Mouse (Mus musculus): ENCODE measurements around the gene Srp54a. TPM values are rescaled to one million over a fixed set of nuclear protein-coding genes. Genes with fewer than 3 reads are reported as not detected.
"Not testable (repeated sequence)": the region's sequence is repeated elsewhere in the genome, so short reads cannot be mapped to it uniquely, and the experiment has no call there.

Srp54a gene
- polyA plus RNA-seq, 1 experiment from 2014 or later: 136 TPM

DNA sequence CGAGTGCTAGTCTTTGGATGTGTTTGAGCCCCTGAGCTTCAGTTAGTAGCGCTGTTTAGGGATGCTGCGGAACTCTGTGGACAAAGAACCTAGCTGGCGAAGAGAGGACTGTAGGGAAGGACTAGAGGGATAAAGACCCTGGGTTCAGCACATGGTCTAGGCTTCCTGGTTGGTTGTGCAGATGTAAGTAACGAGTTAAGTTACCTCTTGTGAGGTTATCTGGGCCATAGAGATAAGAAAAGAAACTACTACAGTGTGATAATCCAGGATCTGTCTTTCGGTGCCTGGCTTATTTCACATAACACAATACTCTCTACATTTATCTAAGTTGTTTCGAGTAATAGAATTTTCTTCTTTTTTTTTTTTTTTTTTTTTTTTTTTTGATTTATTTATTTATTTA, 6.4 kb upstream of the Srp54a start:
- WGBS: 47% methylated on average over 7 of the region's 7 CpGs
- Histone ChIP-seq H3K9ac (ENCODE audit: low read length) (no peak overlapping the region), H3K9me3 (ENCODE audit: control insufficient read depth, low read length) (no peaks in the 10 kb centered on the region), H3K27me3 (ENCODE audit: control insufficient read depth, insufficient read depth, low read length) (no peaks in the 10 kb centered on the region), H3K27ac (replicated peaks in 1 of 2; ENCODE audit: control insufficient read depth in 1 of 2, insufficient read depth in 1 of 2, low read depth in 2 of 2, low read length in 2 of 2) (no peak overlapping the region), H3K4me1 (ENCODE audit: control insufficient read depth in 2 of 2, insufficient read depth in 2 of 2, low read length in 2 of 2) (0 out of 4 replicates have a peak, but pooled peaks cover 0 to 3% of the 10 kb centered on the region in 2 experiments), H3K4me3 (ENCODE audit: control insufficient read depth in 1 of 2, insufficient read depth in 1 of 2, low read depth in 1 of 2, low read length in 2 of 2) (no peak overlapping the region), H3K4me2 (ENCODE audit: low read length) (no peak overlapping the region), H3K36me3 (ENCODE audit: control insufficient read depth, insufficient read depth, low read length) (no peaks in the 10 kb centered on the region)
- no peak for ATAC-seq (ENCODE audit: insufficient number of reproducible peaks, insufficient read depth, low FRiP score, low read depth)

DNA sequence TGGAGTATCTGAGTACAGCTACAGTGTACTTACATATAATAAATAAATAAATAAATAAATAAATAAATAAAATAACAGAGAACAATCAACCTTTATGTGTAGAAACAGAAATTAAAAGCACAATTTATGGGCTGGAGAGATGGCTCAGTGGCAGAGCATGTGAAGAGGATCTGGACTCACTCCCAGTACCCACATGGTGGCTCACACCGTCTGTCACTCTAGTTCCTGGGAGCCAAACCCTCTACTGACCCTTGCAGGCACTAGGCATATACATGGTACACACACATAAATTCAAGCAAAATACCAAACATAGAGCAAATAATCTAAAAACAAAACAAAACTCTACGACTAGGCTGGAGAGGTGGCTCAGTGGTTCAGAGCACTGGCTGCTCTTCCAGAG, 4.8 kb upstream of the Srp54a start:
- 100% methylated on average over 2 of the region's 2 CpGs for WGBS
- ATAC-seq (ENCODE audit: insufficient number of reproducible peaks, insufficient read depth, low FRiP score, low read depth): no peak

DNA sequence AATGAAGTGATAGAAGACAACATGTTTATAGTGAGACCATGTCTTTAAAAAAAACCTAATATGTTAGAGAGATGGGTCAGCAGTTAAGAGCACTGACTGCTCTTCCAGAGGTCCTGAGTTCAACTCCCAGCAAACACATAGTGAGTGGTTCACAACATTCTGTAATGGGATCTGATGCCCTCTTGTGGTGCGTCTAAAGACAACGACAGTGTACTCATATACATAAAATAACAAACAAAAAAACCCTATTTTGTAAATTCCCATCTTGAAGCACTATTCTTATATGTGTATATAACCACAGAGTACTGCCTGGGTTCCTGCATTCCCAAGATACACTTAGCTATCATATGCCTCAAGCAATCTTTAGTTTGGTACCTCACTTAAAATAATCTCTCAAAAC, 1.4 kb upstream of the Srp54a start:
- not testable (repeated sequence) for ATAC-seq (ENCODE audit: insufficient number of reproducible peaks, insufficient read depth, low FRiP score, low read depth); H3K36me3 ChIP-seq (ENCODE audit: control insufficient read depth, insufficient read depth, low read length); H3K9me3 ChIP-seq (ENCODE audit: control insufficient read depth, low read length); H3K4me3 ChIP-seq (ENCODE audit: control insufficient read depth in 1 of 2, insufficient read depth in 1 of 2, low read depth in 1 of 2, low read length in 2 of 2); H3K9ac ChIP-seq (ENCODE audit: low read length); H3K27ac ChIP-seq (replicated peaks in 1 of 2; ENCODE audit: control insufficient read depth in 1 of 2, insufficient read depth in 1 of 2, low read depth in 2 of 2, low read length in 2 of 2); H3K27me3 ChIP-seq (ENCODE audit: control insufficient read depth, insufficient read depth, low read length); H3K4me2 ChIP-seq (ENCODE audit: low read length); H3K4me1 ChIP-seq (ENCODE audit: control insufficient read depth in 2 of 2, insufficient read depth in 2 of 2, low read length in 2 of 2)
- WGBS: 52% methylated on average over 2 of the region's 2 CpGs

More for the DNA sequence above, 4.8 kb upstream of the Srp54a start:
- Histone ChIP-seq H3K27ac (replicated peaks in 1 of 2; ENCODE audit: control insufficient read depth in 1 of 2, insufficient read depth in 1 of 2, low read depth in 2 of 2, low read length in 2 of 2) (no peak overlapping the region), H3K4me3 (ENCODE audit: control insufficient read depth in 1 of 2, insufficient read depth in 1 of 2, low read depth in 1 of 2, low read length in 2 of 2) (no peak overlapping the region), H3K4me2 (ENCODE audit: low read length) (no peak overlapping the region), H3K27me3 (ENCODE audit: control insufficient read depth, insufficient read depth, low read length) (no peaks in the 10 kb centered on the region), H3K9ac (ENCODE audit: low read length) (no peak overlapping the region), H3K4me1 (ENCODE audit: control insufficient read depth in 2 of 2, insufficient read depth in 2 of 2, low read length in 2 of 2) (0 out of 4 replicates have a peak, but pooled peaks cover 0 to 3% of the 10 kb centered on the region in 2 experiments), H3K9me3 (ENCODE audit: control insufficient read depth, low read length) (no peaks in the 10 kb centered on the region), H3K36me3 (ENCODE audit: control insufficient read depth, insufficient read depth, low read length) (no peaks in the 10 kb centered on the region)

DNA sequence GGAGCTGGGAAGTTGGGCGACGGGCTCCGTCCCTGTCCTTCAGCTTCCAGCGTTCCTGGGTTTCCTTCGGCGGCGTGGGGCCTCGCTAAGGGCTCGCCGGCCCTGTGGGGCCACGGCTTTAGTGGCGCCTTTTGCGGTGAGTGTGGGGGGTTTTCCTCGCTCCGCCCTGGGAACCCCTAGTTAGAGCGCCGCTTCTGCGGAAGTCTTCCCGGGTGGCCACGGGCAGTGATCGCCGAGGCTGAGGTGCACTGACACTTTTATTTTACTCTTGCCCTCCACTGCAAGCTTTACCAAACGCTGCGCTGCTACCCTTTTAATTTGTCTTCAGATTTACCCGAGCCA, 510 bp downstream of the Srp54a start:
- H3K27me3 ChIP-seq (ENCODE audit: control insufficient read depth, insufficient read depth, low read length); H3K9me3 ChIP-seq (ENCODE audit: control insufficient read depth, low read length); H3K4me1 ChIP-seq (ENCODE audit: control insufficient read depth in 2 of 2, insufficient read depth in 2 of 2, low read length in 2 of 2); H3K36me3 ChIP-seq (ENCODE audit: control insufficient read depth, insufficient read depth, low read length): not testable (repeated sequence)
- peak; percentile 59 for ATAC-seq (ENCODE audit: insufficient number of reproducible peaks, insufficient read depth, low FRiP score, low read depth)
- H3K4me3 ChIP-seq (ENCODE audit: control insufficient read depth in 1 of 2, insufficient read depth in 1 of 2, low read depth in 1 of 2, low read length in 2 of 2): peak overlapping the region; percentile 62 to 96
- peak overlapping the region; percentile 85 to 95 for H3K27ac ChIP-seq (replicated peaks in 1 of 2; ENCODE audit: control insufficient read depth in 1 of 2, insufficient read depth in 1 of 2, low read depth in 2 of 2, low read length in 2 of 2)
- H3K9ac ChIP-seq (ENCODE audit: low read length): peak overlapping the region; percentile 82
- under 1% methylated on average over 25 of the region's 25 CpGs for WGBS
- peak overlapping the region; percentile 55 for H3K4me2 ChIP-seq (ENCODE audit: low read length)

DNA sequence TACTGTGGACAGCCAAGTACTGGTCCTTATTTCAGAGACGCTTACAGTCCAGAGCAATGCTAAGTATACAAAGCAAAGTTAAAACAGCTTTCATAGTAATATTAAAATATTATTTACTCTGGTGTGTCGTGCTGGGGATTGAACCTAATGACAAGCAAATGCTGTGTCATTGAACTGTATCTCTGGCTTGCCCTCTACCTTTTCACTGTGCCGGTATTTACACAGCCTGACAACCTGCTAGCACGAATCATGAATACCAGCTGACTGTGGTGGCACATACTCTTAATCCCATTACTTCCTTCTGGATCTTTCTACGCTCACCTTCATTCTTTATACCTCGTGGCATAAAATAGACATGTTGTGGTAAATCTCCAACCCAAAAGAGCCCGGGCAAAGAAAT, 12.1 kb downstream of the Srp54a start:
- not testable (repeated sequence) for ATAC-seq (ENCODE audit: insufficient number of reproducible peaks, insufficient read depth, low FRiP score, low read depth); H3K9me3 ChIP-seq (ENCODE audit: control insufficient read depth, low read length); H3K4me2 ChIP-seq (ENCODE audit: low read length); H3K9ac ChIP-seq (ENCODE audit: low read length); H3K36me3 ChIP-seq (ENCODE audit: control insufficient read depth, insufficient read depth, low read length); H3K27ac ChIP-seq (replicated peaks in 1 of 2; ENCODE audit: control insufficient read depth in 1 of 2, insufficient read depth in 1 of 2, low read depth in 2 of 2, low read length in 2 of 2); H3K4me1 ChIP-seq (ENCODE audit: control insufficient read depth in 2 of 2, insufficient read depth in 2 of 2, low read length in 2 of 2); H3K4me3 ChIP-seq (ENCODE audit: control insufficient read depth in 1 of 2, insufficient read depth in 1 of 2, low read depth in 1 of 2, low read length in 2 of 2); H3K27me3 ChIP-seq (ENCODE audit: control insufficient read depth, insufficient read depth, low read length)
- 100% methylated on average over 1 of the region's 7 CpGs for WGBS

DNA sequence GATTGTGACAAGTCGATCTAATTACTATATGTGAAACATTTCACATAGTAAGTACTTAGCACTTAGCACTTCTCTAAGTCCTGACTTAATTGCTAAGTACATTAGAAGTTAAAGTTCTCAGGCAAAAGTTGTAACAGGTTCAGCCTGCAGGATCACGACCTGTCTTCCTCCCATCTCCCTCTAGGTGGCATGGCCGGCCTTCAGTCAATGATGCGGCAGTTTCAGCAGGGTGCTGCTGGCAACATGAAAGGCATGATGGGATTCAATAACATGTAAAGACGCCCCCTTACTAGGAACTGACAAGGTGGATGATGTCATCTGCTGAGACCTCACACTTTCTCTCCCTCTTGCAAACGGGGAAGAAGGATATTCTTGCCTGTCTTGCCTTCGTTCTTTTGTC, 32.6 kb downstream of the Srp54a start:
- H3K4me3 ChIP-seq (ENCODE audit: control insufficient read depth in 1 of 2, insufficient read depth in 1 of 2, low read depth in 1 of 2, low read length in 2 of 2); H3K9me3 ChIP-seq (ENCODE audit: control insufficient read depth, low read length); H3K36me3 ChIP-seq (ENCODE audit: control insufficient read depth, insufficient read depth, low read length); ATAC-seq (ENCODE audit: insufficient number of reproducible peaks, insufficient read depth, low FRiP score, low read depth); H3K4me2 ChIP-seq (ENCODE audit: low read length); H3K27ac ChIP-seq (replicated peaks in 1 of 2; ENCODE audit: control insufficient read depth in 1 of 2, insufficient read depth in 1 of 2, low read depth in 2 of 2, low read length in 2 of 2); H3K27me3 ChIP-seq (ENCODE audit: control insufficient read depth, insufficient read depth, low read length); H3K4me1 ChIP-seq (ENCODE audit: control insufficient read depth in 2 of 2, insufficient read depth in 2 of 2, low read length in 2 of 2); H3K9ac ChIP-seq (ENCODE audit: low read length): not testable (repeated sequence)
- no CpG with 5 or more reads among the region's 7 CpGs for WGBS

DNA sequence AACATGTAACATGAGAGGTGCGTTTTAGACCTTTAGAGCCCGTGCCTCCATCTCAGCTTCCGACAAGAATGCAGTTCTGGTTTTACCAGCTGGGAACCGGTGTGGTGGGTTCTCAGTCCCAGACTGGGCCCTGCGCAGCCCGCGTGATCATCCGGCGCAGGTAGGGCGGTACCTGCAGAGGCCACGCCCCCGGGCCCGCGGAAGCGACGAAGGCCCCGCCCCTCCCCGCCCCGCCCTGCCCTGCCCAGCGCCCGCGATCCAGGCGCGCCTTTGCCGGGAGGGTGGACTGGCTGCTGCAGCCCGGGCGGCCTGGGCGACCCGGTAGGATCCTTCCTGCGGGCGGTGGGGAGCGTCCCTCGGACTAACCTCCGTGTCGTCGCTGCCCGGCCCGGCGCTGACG, 44.2 kb downstream of the Srp54a start, which contains the start of gene Fam177a:
TSS of gene Fam177a (plus strand) at position 228 of the 400 bp plus-strand sequence.
- no CpG with 5 or more reads among the region's 40 CpGs for WGBS
- H3K27ac ChIP-seq (replicated peaks in 1 of 2; ENCODE audit: control insufficient read depth in 1 of 2, insufficient read depth in 1 of 2, low read depth in 2 of 2, low read length in 2 of 2); H3K9me3 ChIP-seq (ENCODE audit: control insufficient read depth, low read length); H3K4me3 ChIP-seq (ENCODE audit: control insufficient read depth in 1 of 2, insufficient read depth in 1 of 2, low read depth in 1 of 2, low read length in 2 of 2); H3K36me3 ChIP-seq (ENCODE audit: control insufficient read depth, insufficient read depth, low read length); H3K27me3 ChIP-seq (ENCODE audit: control insufficient read depth, insufficient read depth, low read length); H3K4me2 ChIP-seq (ENCODE audit: low read length); H3K9ac ChIP-seq (ENCODE audit: low read length); H3K4me1 ChIP-seq (ENCODE audit: control insufficient read depth in 2 of 2, insufficient read depth in 2 of 2, low read length in 2 of 2): not testable (repeated sequence)
- ATAC-seq (ENCODE audit: insufficient number of reproducible peaks, insufficient read depth, low FRiP score, low read depth): peak; percentile 93

DNA sequence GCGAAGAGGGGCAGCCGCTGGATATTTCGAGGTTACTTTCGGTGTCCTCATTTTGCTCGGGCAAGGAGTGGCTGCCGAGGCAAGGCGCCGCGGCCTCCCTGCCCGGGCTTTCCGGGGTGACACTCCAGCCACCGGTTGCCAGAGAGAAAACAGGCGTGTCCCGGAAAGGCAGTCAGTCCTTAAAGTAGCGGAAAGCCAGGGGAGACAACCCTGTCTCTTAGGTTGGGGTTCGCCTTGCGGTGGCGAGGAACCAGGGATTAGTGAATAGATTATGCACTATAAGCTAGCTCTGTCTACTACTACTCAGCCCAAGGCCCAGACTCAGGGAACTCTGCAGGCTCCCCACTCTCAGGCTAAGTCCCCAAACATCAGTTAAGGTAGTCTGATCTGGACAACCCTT, 44.7 kb downstream of the Srp54a start:
- H3K27me3 ChIP-seq (ENCODE audit: control insufficient read depth, insufficient read depth, low read length); H3K9me3 ChIP-seq (ENCODE audit: control insufficient read depth, low read length); H3K4me1 ChIP-seq (ENCODE audit: control insufficient read depth in 2 of 2, insufficient read depth in 2 of 2, low read length in 2 of 2); H3K36me3 ChIP-seq (ENCODE audit: control insufficient read depth, insufficient read depth, low read length); H3K4me2 ChIP-seq (ENCODE audit: low read length); H3K9ac ChIP-seq (ENCODE audit: low read length); H3K4me3 ChIP-seq (ENCODE audit: control insufficient read depth in 1 of 2, insufficient read depth in 1 of 2, low read depth in 1 of 2, low read length in 2 of 2); H3K27ac ChIP-seq (replicated peaks in 1 of 2; ENCODE audit: control insufficient read depth in 1 of 2, insufficient read depth in 1 of 2, low read depth in 2 of 2, low read length in 2 of 2): not testable (repeated sequence)
- WGBS: no CpG with 5 or more reads among the region's 18 CpGs
- ATAC-seq (ENCODE audit: insufficient number of reproducible peaks, insufficient read depth, low FRiP score, low read depth): peak; percentile 37; the same call in 1 of the 2 replicates

Data from heart, embryonic 14.5 days (tissue).